Mouse (Mus musculus): ENCODE results near the gene Dhdh. TPM values are rescaled to one million over a fixed set of nuclear protein-coding genes. Genes with fewer than 3 reads are reported as not detected.

Gene Dhdh
- total and polyA plus RNA-seq, 2 experiments from 2014 or later = 4.7 to 6.2 TPM

DNA sequence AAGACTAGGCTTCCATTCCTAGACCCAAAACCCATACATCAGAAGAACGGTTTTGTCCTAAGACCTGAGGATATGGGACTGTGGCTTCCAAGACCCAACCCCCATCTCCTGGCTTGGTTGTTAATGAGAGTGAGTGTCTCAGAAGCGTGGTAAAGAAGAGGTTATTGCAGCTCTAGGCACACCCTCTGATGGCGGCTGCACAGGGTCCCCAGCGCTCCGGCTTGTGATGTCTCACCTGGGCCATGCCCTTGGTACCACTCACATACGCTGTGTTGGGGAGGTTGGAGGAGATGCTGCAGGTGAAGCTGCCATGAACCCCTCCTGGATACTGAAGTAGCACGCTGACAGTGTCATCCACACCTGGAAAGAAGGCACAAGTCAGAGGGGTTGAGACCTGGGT, 9.8 kb downstream of the Dhdh start:
- Histone ChIP-seq H3K4me3 (ENCODE audit: low read length) (no peak overlapping the region), H3K9ac (replicated peaks; ENCODE audit: low read length) (no peak overlapping the region), H3K27me3 (ENCODE audit: insufficient read depth, low read length) (no peaks in the 10 kb centered on the region), H3K4me2 (ENCODE audit: low read depth, low read length) (no peak overlapping the region), H3K9me3 (ENCODE audit: low read length) (no peaks in the 10 kb centered on the region), H3K36me3 (ENCODE audit: insufficient read depth, low read length) (no peaks in the 10 kb centered on the region), H3K27ac (no peak overlapping the region), H3K4me1 (ENCODE audit: insufficient read depth, low read length) (no peaks in the 10 kb centered on the region)
- DNase-seq (ENCODE audit: low spot score) = no peak
- ATAC-seq = no peak
- no peak for TF ChIP-seq CTCF (IDR thresholded peaks at IDR 0.05; ENCODE audit: low read depth)
- 96% methylated on average over 7 of the region's 7 CpGs for WGBS

DNA sequence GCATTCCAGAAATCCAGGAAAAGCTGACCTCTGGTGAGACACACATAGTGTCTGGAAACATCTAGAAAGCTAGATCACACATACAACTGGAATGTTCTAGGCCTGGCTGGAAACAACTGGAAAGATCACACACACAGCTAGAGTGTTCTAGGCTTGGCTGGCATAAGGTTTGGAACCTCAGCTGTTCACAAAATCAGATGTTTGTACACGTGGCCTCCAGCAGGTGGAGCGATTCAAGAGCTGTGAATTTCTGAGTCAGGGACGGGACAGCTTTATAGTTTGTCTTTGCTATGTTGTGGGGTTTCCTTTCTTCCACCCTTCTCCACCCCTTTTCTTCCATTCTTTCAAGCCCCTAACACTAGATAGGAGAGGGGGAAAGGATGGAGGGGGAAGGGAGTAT, 11.6 kb downstream of the Dhdh start:
- no peaks in the 10 kb centered on the region for H3K27me3 ChIP-seq (ENCODE audit: insufficient read depth, low read length)
- H3K9me3 ChIP-seq (ENCODE audit: low read length) = no peaks in the 10 kb centered on the region
- peak; percentile 88 for TF ChIP-seq CTCF (IDR thresholded peaks at IDR 0.05; ENCODE audit: low read depth)
- 7% methylated on average over 3 of the region's 3 CpGs for WGBS
- no peaks in the 10 kb centered on the region for H3K36me3 ChIP-seq (ENCODE audit: insufficient read depth, low read length)
- H3K27ac ChIP-seq = no peak overlapping the region
- no peaks in the 10 kb centered on the region for H3K4me1 ChIP-seq (ENCODE audit: insufficient read depth, low read length)
- H3K4me3 ChIP-seq (ENCODE audit: low read length) = no peak overlapping the region
- peak; percentile 50; the same call in 1 of the 2 replicates for ATAC-seq
- H3K9ac ChIP-seq (replicated peaks; ENCODE audit: low read length) = no peak overlapping the region
- DNase-seq (ENCODE audit: low spot score) = peak; percentile 82
- no peak overlapping the region for H3K4me2 ChIP-seq (ENCODE audit: low read depth, low read length)

GRCm38 (mm10) chr7:45476453-45476852, 12.2 kb downstream of the Dhdh start:
- Histone ChIP-seq H3K9me3 (ENCODE audit: low read length) (no peaks in the 10 kb centered on the region), H3K36me3 (ENCODE audit: insufficient read depth, low read length) (no peaks in the 10 kb centered on the region), H3K9ac (replicated peaks; ENCODE audit: low read length) (no peak overlapping the region), H3K4me1 (ENCODE audit: insufficient read depth, low read length) (no peaks in the 10 kb centered on the region), H3K27ac (no peak overlapping the region), H3K4me2 (ENCODE audit: low read depth, low read length) (no peak overlapping the region), H3K4me3 (ENCODE audit: low read length) (no peak overlapping the region), H3K27me3 (ENCODE audit: insufficient read depth, low read length) (no peaks in the 10 kb centered on the region)
- whole genome bisulfite sequencing = 52% methylated on average over 1 of the region's 1 CpGs
- ATAC-seq (no peak), DNase-seq (ENCODE audit: low spot score) (no peak)
- TF ChIP-seq CTCF (IDR thresholded peaks at IDR 0.05; ENCODE audit: low read depth) = no peak

- H3K4me2 ChIP-seq (ENCODE audit: low read depth, low read length) = peak overlapping the region; percentile 29; the same call in 1 of the 2 replicates
- TF ChIP-seq CTCF (IDR thresholded peaks at IDR 0.05; ENCODE audit: low read depth) = no peak
- H3K9me3 ChIP-seq (ENCODE audit: low read length) = no peaks in the 10 kb centered on the region
- no peaks in the 10 kb centered on the region for H3K27me3 ChIP-seq (ENCODE audit: insufficient read depth, low read length)
- no peak overlapping the region for H3K4me3 ChIP-seq (ENCODE audit: low read length)
- no peak overlapping the region for H3K27ac ChIP-seq
- ATAC-seq = no peak
- no peaks in the 10 kb centered on the region for H3K4me1 ChIP-seq (ENCODE audit: insufficient read depth, low read length)
- DNase-seq (ENCODE audit: low spot score) = peak; percentile 14
- H3K36me3 ChIP-seq (ENCODE audit: insufficient read depth, low read length) = no peaks in the 10 kb centered on the region
- 75% methylated on average over 16 of the region's 16 CpGs for WGBS
- no peak overlapping the region for H3K9ac ChIP-seq (replicated peaks; ENCODE audit: low read length)
Measured at GRCm38 (mm10) chr7:45475291-45475969, 13.2 kb downstream of the Dhdh start.

- peak; percentile 80 for TF ChIP-seq CTCF (IDR thresholded peaks at IDR 0.05; ENCODE audit: low read depth)
- Histone ChIP-seq H3K4me2 (ENCODE audit: low read depth, low read length) (no peak overlapping the region), H3K9me3 (ENCODE audit: low read length) (no peaks in the 10 kb centered on the region), H3K27ac (no peak overlapping the region), H3K4me3 (ENCODE audit: low read length) (no peak overlapping the region), H3K36me3 (ENCODE audit: insufficient read depth, low read length) (no peaks in the 10 kb centered on the region), H3K9ac (replicated peaks; ENCODE audit: low read length) (no peak overlapping the region), H3K27me3 (ENCODE audit: insufficient read depth, low read length) (no peaks in the 10 kb centered on the region), H3K4me1 (ENCODE audit: insufficient read depth, low read length) (peaks cover 3% of the 10 kb centered on the region)
- no peak for ATAC-seq
- 7% methylated on average over 3 of the region's 3 CpGs for WGBS
- DNase-seq (ENCODE audit: low spot score) = peak; percentile 89
Measured at GRCm38 (mm10) chr7:45470869-45471268, 17.7 kb downstream of the Dhdh start.

- H3K4me2 ChIP-seq (ENCODE audit: low read depth, low read length) = peak overlapping the region; percentile 93
- H3K9me3 ChIP-seq (ENCODE audit: low read length) = no peaks in the 10 kb centered on the region
- H3K36me3 ChIP-seq (ENCODE audit: insufficient read depth, low read length) = peaks cover 13% of the 10 kb centered on the region
- WGBS = 37% methylated on average over 7 of the region's 7 CpGs
- H3K9ac ChIP-seq (replicated peaks; ENCODE audit: low read length) = peak overlapping the region; percentile 81; the same call in 1 of the 2 replicates
- TF ChIP-seq CTCF (IDR thresholded peaks at IDR 0.05; ENCODE audit: low read depth) = no peak
- peak overlapping the region; percentile 69 for H3K4me3 ChIP-seq (ENCODE audit: low read length)
- H3K4me1 ChIP-seq (ENCODE audit: insufficient read depth, low read length) = peaks cover 8% of the 10 kb centered on the region
- H3K27ac ChIP-seq = no peak overlapping the region
- H3K27me3 ChIP-seq (ENCODE audit: insufficient read depth, low read length) = no peaks in the 10 kb centered on the region
- DNase-seq (ENCODE audit: low spot score) (no peak), ATAC-seq (no peak)
Measured at GRCm38 (mm10) chr7:45467090-45467670, 21.4 kb downstream of the Dhdh start.
